Mouse (Mus musculus): ENCODE results near the gene Ide.
A peak's percentile ranks its signal among the peaks of the same experiment; 100 is the strongest.

Ide gene

GRCm38 (mm10) chr19:37337752-37338151 lies at the start of gene Ide:
Gene Ide (minus strand): TSS chr19:37337852.
- no peak for DNase-seq

GRCm38 (mm10) chr19:37386126-37386525 lies 48.5 kb upstream of the Ide start:
- DNase-seq, result no peak

- no peak for DNase-seq
Measured at GRCm38 (mm10) chr19:37378816-37379215, 41.2 kb upstream of the Ide start.

GRCm38 (mm10) chr19:37377404-37377990 lies 39.8 kb upstream of the Ide start:
- no peak for DNase-seq

- DNase-seq, result no peak
Measured at GRCm38 (mm10) chr19:37376841-37377240, 39.2 kb upstream of the Ide start.

GRCm38 (mm10) chr19:37375755-37376615 lies 38.3 kb upstream of the Ide start, which contains the start of gene Kif11:
Gene Kif11 (plus strand): TSS chr19:37376403.
- peak; percentile 92 for DNase-seq

GRCm38 (mm10) chr19:37374941-37375754 lies 37.5 kb upstream of the Ide start:
- DNase-seq, result no peak

GRCm38 (mm10) chr19:37370356-37370755 lies 32.7 kb upstream of the Ide start:
- no peak for DNase-seq

- DNase-seq, result no peak
Measured at GRCm38 (mm10) chr19:37369921-37370320, 32.3 kb upstream of the Ide start.

- no peak for DNase-seq
Measured at GRCm38 (mm10) chr19:37368990-37369389, 31.3 kb upstream of the Ide start.

GRCm38 (mm10) chr19:37363128-37363939 lies 25.7 kb upstream of the Ide start:
- no peak for DNase-seq

- no peak for DNase-seq
Measured at GRCm38 (mm10) chr19:37362545-37362944, 24.9 kb upstream of the Ide start.

GRCm38 (mm10) chr19:37360044-37360443 lies 22.4 kb upstream of the Ide start:
- DNase-seq, result no peak

GRCm38 (mm10) chr19:37353331-37353730 lies 15.7 kb upstream of the Ide start:
- no peak for DNase-seq

- DNase-seq, result no peak
Measured at GRCm38 (mm10) chr19:37352756-37353155, 15.1 kb upstream of the Ide start.

GRCm38 (mm10) chr19:37348952-37349351 lies 11.3 kb upstream of the Ide start:
- no peak for DNase-seq

- no peak for DNase-seq
Measured at GRCm38 (mm10) chr19:37348331-37348730, 10.7 kb upstream of the Ide start.

GRCm38 (mm10) chr19:37346258-37346657 lies 8.6 kb upstream of the Ide start:
- DNase-seq, result no peak

GRCm38 (mm10) chr19:37343899-37344298 lies 6.2 kb upstream of the Ide start:
- DNase-seq, result no peak

- no peak for DNase-seq
Measured at GRCm38 (mm10) chr19:37340931-37341330, 3.3 kb upstream of the Ide start.

GRCm38 (mm10) chr19:37340495-37340894 lies 2.8 kb upstream of the Ide start:
- no peak for DNase-seq

GRCm38 (mm10) chr19:37335392-37335791 lies 2.3 kb downstream of the Ide start:
- DNase-seq, result no peak

GRCm38 (mm10) chr19:37333357-37333756 lies 4.3 kb downstream of the Ide start:
- DNase-seq, result no peak

Measured in cerebellum, adult 11 months (tissue).